Mouse (Mus musculus) activated CD4-positive, CD25-positive, alpha-beta regulatory T cell, adult 9 weeks (primary cell): Measurements from ENCODE around the gene Rpl10l. TPM values are rescaled to one million over a fixed set of nuclear protein-coding genes. Genes with fewer than 3 reads are reported as not detected.

Source experiments
- polyA plus RNA-seq: library from polyadenylated mRNA; unstranded; fragments of 100-300 nt; shearing (Covaris generic); gene quantifications from one replicate; pipeline ENCODE4 v1.2.1, GENCODE M21; 2017

The Rpl10l gene
- polyA plus RNA-seq = not detected

GRCm38 (mm10) chr12:66283991-66284622 is at the start of gene Rpl10l:
Gene Rpl10l (minus strand): TSS chr12:66284401.

